Mouse (Mus musculus): Measurements from ENCODE around the gene Fbxl13. TPM values are rescaled to one million over a fixed set of nuclear protein-coding genes. Genes with fewer than 3 reads are reported as not detected.

The Fbxl13 gene
- total RNA-seq, 4 experiments from 2014 or later, result 0.23 to 0.70 (median 0.32) TPM

GRCm38 (mm10) chr5:21575210-21575550 lies 70.3 kb downstream of the Fbxl13 start:
- DNase-seq (ENCODE audit: low spot score in 2 of 2), result no peak

GRCm38 (mm10) chr5:21574386-21575209 lies 70.8 kb downstream of the Fbxl13 start:
- no peak for DNase-seq (ENCODE audit: low spot score in 2 of 2)

- no peak for DNase-seq (ENCODE audit: low spot score in 2 of 2)
These were observed 72.5 kb downstream of the Fbxl13 start for GRCm38 (mm10) chr5:21572764-21573416.

- no peak for DNase-seq (ENCODE audit: low spot score in 2 of 2)
These were observed 77.7 kb downstream of the Fbxl13 start for GRCm38 (mm10) chr5:21567784-21568183.

- peak in 1 of 2 experiments; percentile 21 for DNase-seq (ENCODE audit: low spot score in 2 of 2)
These were observed 79.9 kb downstream of the Fbxl13 start for GRCm38 (mm10) chr5:21565392-21566065.

- DNase-seq (ENCODE audit: low spot score in 2 of 2), result no peak
These were observed 81.5 kb downstream of the Fbxl13 start for GRCm38 (mm10) chr5:21563936-21564335.

GRCm38 (mm10) chr5:21556502-21556901 lies 88.9 kb downstream of the Fbxl13 start:
- DNase-seq (ENCODE audit: low spot score in 2 of 2), result no peak

- DNase-seq (ENCODE audit: low spot score in 2 of 2), result no peak
These were observed 90.7 kb downstream of the Fbxl13 start for GRCm38 (mm10) chr5:21554732-21555131.

GRCm38 (mm10) chr5:21553685-21554084 lies 91.7 kb downstream of the Fbxl13 start:
- DNase-seq (ENCODE audit: low spot score in 2 of 2), result no peak

GRCm38 (mm10) chr5:21547005-21547404 lies 98.4 kb downstream of the Fbxl13 start:
- no peak for DNase-seq (ENCODE audit: low spot score in 2 of 2)

GRCm38 (mm10) chr5:21545786-21546185 lies 99.6 kb downstream of the Fbxl13 start:
- no peak for DNase-seq (ENCODE audit: low spot score in 2 of 2)

GRCm38 (mm10) chr5:21545227-21545626 lies 100.2 kb downstream of the Fbxl13 start:
- DNase-seq (ENCODE audit: low spot score in 2 of 2), result no peak

GRCm38 (mm10) chr5:21544821-21545220 lies 100.6 kb downstream of the Fbxl13 start:
- no peak for DNase-seq (ENCODE audit: low spot score in 2 of 2)

- DNase-seq (ENCODE audit: low spot score in 2 of 2), result no peak
These were observed 101.8 kb downstream of the Fbxl13 start, which contains the start of gene Lrrc17 for GRCm38 (mm10) chr5:21543409-21544201. Gene Lrrc17, plus strand, starts transcription at chr5:21543559.

GRCm38 (mm10) chr5:21542226-21542625 lies 103.2 kb downstream of the Fbxl13 start:
- DNase-seq (ENCODE audit: low spot score in 2 of 2), result no peak

- no peak for DNase-seq (ENCODE audit: low spot score in 2 of 2)
These were observed 112.5 kb downstream of the Fbxl13 start for GRCm38 (mm10) chr5:21532921-21533320.

- DNase-seq (ENCODE audit: low spot score in 2 of 2), result no peak
These were observed 113.3 kb downstream of the Fbxl13 start for GRCm38 (mm10) chr5:21532126-21532525.

GRCm38 (mm10) chr5:21529110-21529720 lies 116.2 kb downstream of the Fbxl13 start:
- DNase-seq (ENCODE audit: low spot score in 2 of 2), result no peak

GRCm38 (mm10) chr5:21528068-21528842 lies 117.2 kb downstream of the Fbxl13 start:
- DNase-seq (ENCODE audit: low spot score in 2 of 2), result no peak

GRCm38 (mm10) chr5:21527488-21527911 lies 117.9 kb downstream of the Fbxl13 start:
- DNase-seq (ENCODE audit: low spot score in 2 of 2), result no peak
